23 mouse cellular contexts compared by ENCODE assay signal in genomic region chr1:38293671-38294335, GRCm38 (mm10).
"Had no signal": no experiment of that assay in that cellular context is flagged by ENCODE, and none has a peak within 500 bp of the region (broad histone marks: within the 10 kb centered on the region; RNA-seq: fewer than 3 reads in every experiment).

No protein-coding gene starts in this region.

- DNase-seq: gastrocnemius, adult 2 months; gastrocnemius, postnatal 10 days; gastrocnemius, postnatal 25 days; heart, postnatal 14 days; heart, postnatal 4 days; kidney, adult 18-20 months; kidney, adult 8-10 months; kidney, postnatal 10 days; kidney, postnatal 25 days; kidney, postnatal 4 days; liver; liver, embryonic 13.5 days had no signal

- H3K27me3 ChIP-seq: heart, embryonic 13.5 days; heart, embryonic 15.5 days; hindbrain, embryonic 12.5 days; intestine, embryonic 15.5 days; limb, embryonic 12.5 days; liver, embryonic 13.5 days had no signal

- H3K27ac ChIP-seq: heart, adult 2 months; heart, embryonic 13.5 days; heart, embryonic 15.5 days; hindbrain, embryonic 10.5 days; hindbrain, embryonic 14.5 days; intestine, embryonic 15.5 days; layer of hippocampus, adult 2 months; left cerebral cortex, adult 2 months; limb, embryonic 10.5 days; limb, embryonic 12.5 days; liver, embryonic 13.5 days had no signal

- H3K4me1 ChIP-seq: intestine, embryonic 15.5 days; limb, embryonic 10.5 days; limb, embryonic 12.5 days; liver, embryonic 13.5 days had no signal

- H3K36me3 ChIP-seq: heart, embryonic 13.5 days; heart, embryonic 15.5 days; hindbrain, embryonic 10.5 days; hindbrain, embryonic 12.5 days; intestine, embryonic 15.5 days; limb, embryonic 12.5 days; liver, embryonic 13.5 days had no signal

- H3K4me3 ChIP-seq: gastrocnemius, adult 2 months; heart, adult 2 months; heart, embryonic 13.5 days; heart, embryonic 15.5 days; hindbrain, embryonic 10.5 days; hindbrain, embryonic 12.5 days; intestine, embryonic 15.5 days; layer of hippocampus, adult 2 months; left cerebral cortex, adult 2 months; limb, embryonic 10.5 days; limb, embryonic 12.5 days; liver, embryonic 13.5 days had no signal

- H3K9me3 ChIP-seq: heart, embryonic 13.5 days; heart, embryonic 15.5 days; hindbrain, embryonic 10.5 days; hindbrain, embryonic 12.5 days; intestine, embryonic 15.5 days; limb, embryonic 10.5 days; limb, embryonic 12.5 days; liver, embryonic 13.5 days had no signal
